Mouse (Mus musculus) c-Kit-positive CD71-negative TER-119-negative erythroid progenitor cells, embryonic 14.5 days (primary cell): ENCODE measurements around the gene Cpa4.

Experiments used
- DNase-seq: peaks from one replicate; pipeline ENCODE4 v3.0.0-alpha.2; 2013; ENCODE audit warnings: low read depth

The Cpa4 gene

GRCm38 (mm10) chr6:30591851-30592404, 23.8 kb downstream of the Cpa4 start:
- DNase-seq = no peak

- no peak for DNase-seq
Measured at GRCm38 (mm10) chr6:30592417-30592974, 24.3 kb downstream of the Cpa4 start.

- DNase-seq = no peak
Measured at GRCm38 (mm10) chr6:30594364-30594763, 26.2 kb downstream of the Cpa4 start.

GRCm38 (mm10) chr6:30596230-30596898, 28.2 kb downstream of the Cpa4 start:
- DNase-seq = no peak

- no peak for DNase-seq
Measured at GRCm38 (mm10) chr6:30600033-30600432, 31.9 kb downstream of the Cpa4 start.

GRCm38 (mm10) chr6:30600995-30601394, 32.8 kb downstream of the Cpa4 start:
- DNase-seq = no peak

GRCm38 (mm10) chr6:30604342-30604867, 36.2 kb downstream of the Cpa4 start:
- DNase-seq = no peak

- DNase-seq = no peak
Measured at GRCm38 (mm10) chr6:30605111-30605510, 36.9 kb downstream of the Cpa4 start.

- DNase-seq = no peak
Measured at GRCm38 (mm10) chr6:30605672-30606071, 37.5 kb downstream of the Cpa4 start.

GRCm38 (mm10) chr6:30610710-30611109, 42.5 kb downstream of the Cpa4 start, which contains the start of gene Cpa5:
Cpa5 (plus strand) TSS chr6:30611010.
- DNase-seq = no peak

- no peak for DNase-seq
Measured at GRCm38 (mm10) chr6:30611212-30611611, 43.0 kb downstream of the Cpa4 start.

GRCm38 (mm10) chr6:30614251-30614650, 46.1 kb downstream of the Cpa4 start:
- DNase-seq = no peak

GRCm38 (mm10) chr6:30615741-30616140, 47.6 kb downstream of the Cpa4 start:
- DNase-seq = no peak

GRCm38 (mm10) chr6:30616491-30616941, 48.3 kb downstream of the Cpa4 start:
- DNase-seq = peak; percentile 24

- DNase-seq = peak; percentile 29
Measured at GRCm38 (mm10) chr6:30617020-30617958, 49.1 kb downstream of the Cpa4 start.

GRCm38 (mm10) chr6:30617959-30618590, 49.9 kb downstream of the Cpa4 start:
- DNase-seq = no peak

- DNase-seq = no peak
Measured at GRCm38 (mm10) chr6:30618735-30619134, 50.6 kb downstream of the Cpa4 start.

- no peak for DNase-seq
Measured at GRCm38 (mm10) chr6:30619606-30620005, 51.4 kb downstream of the Cpa4 start.

GRCm38 (mm10) chr6:30620591-30620990, 52.4 kb downstream of the Cpa4 start:
- no peak for DNase-seq

- DNase-seq = no peak
Measured at GRCm38 (mm10) chr6:30620994-30621393, 52.8 kb downstream of the Cpa4 start.

GRCm38 (mm10) chr6:30621986-30622389, 53.8 kb downstream of the Cpa4 start:
- no peak for DNase-seq

GRCm38 (mm10) chr6:30624763-30625162, 56.6 kb downstream of the Cpa4 start:
- DNase-seq = no peak
